Mouse (Mus musculus) thymus, postnatal 4 days (tissue): ENCODE measurements around the gene Rab3il1.

Experiments
- DNase-seq: peaks from one replicate; pipeline ENCODE4 v3.0.0; 2021

Rab3il1 gene

GRCm38 (mm10) chr19:10064173-10065012, 62.9 kb downstream of the Rab3il1 start:
- DNase-seq = peak; percentile 72

DNA sequence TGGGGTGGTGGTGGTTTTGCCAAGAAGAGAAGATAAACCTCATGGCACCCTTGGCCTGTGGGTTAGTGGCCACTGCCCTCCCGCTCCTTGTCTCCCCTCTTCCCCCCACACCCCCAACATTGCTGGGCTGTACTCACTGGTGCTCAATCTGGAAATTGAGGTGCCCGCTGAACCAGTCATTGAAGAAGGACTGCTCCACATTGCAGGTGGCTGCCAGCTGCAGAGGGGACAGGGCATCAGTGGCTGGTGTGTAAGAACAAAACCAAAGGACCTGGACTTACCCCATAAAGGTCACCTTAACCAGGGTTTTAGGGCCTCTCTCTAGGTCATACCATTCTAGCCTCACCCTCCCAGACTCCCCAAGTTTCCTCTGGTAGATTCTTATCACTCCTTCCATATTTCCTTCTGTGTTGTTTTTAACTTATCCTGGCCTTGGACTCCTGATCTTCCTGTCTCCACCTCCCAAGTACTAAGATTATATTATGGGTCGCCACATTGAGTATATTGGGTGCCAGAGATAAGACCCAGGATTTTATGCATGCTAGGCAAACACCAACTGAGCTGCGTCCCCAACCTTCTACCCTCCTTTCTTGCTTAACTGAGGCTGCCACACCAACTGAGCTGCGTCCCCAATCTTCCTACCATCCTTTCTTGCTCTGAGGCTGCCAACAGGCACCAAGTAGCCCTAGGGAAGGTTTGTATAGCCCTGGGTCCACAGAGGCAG, 64.2 kb downstream of the Rab3il1 start:
- DNase-seq = peak; percentile 27

GRCm38 (mm10) chr19:10066189-10066500, 64.7 kb downstream of the Rab3il1 start:
- peak; percentile 29 for DNase-seq

DNA sequence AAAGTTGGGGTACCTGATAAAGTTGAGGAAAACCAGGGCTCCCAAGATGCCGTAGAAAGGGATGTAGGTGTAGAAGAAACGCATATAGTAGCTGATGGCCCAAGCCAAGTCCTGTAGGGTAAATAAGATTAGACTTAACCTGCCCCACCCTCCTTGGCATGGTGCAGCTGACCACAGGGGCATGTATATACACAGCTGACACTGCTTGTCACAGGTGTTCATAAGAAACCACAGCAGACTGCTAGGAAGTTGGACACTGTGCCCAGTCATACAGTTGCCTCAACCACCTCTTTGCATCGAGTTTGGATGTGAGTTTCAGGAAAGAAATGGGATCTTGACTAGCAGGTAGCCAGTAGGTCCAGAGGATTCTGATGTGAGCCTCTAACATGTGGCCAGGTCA, 65.0 kb downstream of the Rab3il1 start:
- no peak for DNase-seq

- DNase-seq = no peak
Observed at GRCm38 (mm10) chr19:10067701-10068100, 66.2 kb downstream of the Rab3il1 start.

GRCm38 (mm10) chr19:10070186-10070980, 68.9 kb downstream of the Rab3il1 start:
- DNase-seq = peak; percentile 63

GRCm38 (mm10) chr19:10071166-10071565, 69.7 kb downstream of the Rab3il1 start:
- DNase-seq = no peak

DNA sequence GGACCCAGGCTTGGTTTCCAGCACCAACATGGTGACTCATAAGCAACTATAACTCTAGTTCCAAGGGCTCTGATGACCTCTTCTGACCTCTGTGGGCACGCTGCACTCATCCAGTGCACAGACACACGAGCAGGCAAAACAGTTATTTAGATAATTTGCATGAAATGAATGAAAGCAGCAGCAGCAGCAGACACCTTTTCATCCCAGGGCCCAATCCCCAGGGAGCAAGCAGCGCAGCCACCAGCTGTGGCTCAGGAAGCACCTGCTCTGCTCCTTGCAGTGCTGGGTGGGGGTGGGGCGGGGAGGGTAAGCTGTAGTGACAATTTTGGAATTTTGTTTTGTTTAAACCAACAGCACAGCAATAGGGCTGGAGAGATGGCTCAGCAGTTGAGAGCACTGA, 70.4 kb downstream of the Rab3il1 start:
- DNase-seq = no peak

DNA sequence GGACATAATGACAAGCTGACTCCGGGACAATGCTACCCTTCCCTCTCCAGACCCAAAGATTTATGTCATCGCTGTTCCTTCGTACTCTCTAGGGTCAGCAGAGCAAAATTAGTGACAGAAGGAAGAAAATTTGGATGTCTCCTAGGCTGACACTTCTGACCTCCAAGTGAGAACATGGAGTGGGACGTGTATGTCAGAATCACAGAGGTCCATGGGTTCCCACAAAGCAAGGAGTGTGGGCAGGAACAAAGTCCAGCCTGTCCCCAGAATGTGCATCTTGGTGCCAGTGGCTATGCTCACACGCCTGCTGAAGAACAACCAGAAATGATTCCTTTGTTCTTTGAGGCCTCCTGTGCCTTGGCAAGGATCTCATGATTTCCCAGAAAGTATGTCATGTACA, 71.7 kb downstream of the Rab3il1 start:
- no peak for DNase-seq

GRCm38 (mm10) chr19:10078392-10078791, 76.9 kb downstream of the Rab3il1 start:
- no peak for DNase-seq

- DNase-seq = no peak
Observed at GRCm38 (mm10) chr19:10080384-10080783, 78.9 kb downstream of the Rab3il1 start.

DNA sequence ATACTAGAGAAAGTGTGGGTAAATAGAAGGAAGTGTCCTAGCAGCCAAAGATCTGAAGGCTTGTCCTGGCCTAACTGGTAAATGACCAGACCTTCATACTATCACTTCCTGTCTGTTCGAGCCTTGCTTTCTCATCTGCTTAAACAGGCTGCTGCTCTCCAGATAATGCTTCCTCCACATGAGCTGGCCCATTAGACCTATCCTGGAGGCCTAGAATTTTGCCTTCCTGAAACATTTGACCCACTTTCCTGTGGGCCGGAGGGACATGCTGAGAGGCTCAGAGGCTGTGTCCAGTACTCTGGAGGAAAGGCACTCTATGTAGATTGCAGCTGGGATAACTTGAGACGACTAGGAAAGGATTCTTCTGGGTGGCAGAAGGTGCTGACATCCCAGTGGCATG, 80.6 kb downstream of the Rab3il1 start:
- no peak for DNase-seq

DNA sequence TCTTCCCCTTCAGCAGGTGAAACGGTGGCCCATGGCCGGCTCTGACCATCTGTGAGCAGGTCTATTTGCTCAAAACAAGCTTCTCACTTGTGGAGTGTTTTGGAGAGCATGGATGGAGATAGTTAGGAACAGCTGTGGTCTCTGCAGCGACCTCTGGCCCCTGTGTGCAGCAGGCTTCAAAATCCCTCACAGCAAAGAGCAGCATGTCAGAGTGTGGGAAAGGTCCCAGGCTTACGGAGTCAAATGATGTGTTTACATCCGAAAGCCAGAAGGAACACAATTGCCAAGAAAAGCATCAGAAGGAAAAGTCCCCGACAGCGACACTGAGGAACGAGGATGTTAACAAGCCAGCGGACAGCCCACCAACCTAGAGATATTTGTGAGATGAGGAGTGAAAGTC, 84.0 kb downstream of the Rab3il1 start:
- no peak for DNase-seq

- no peak for DNase-seq
Observed at GRCm38 (mm10) chr19:10086976-10087375, 85.5 kb downstream of the Rab3il1 start.
